Mouse (Mus musculus) kidney, postnatal 0 days (tissue): ENCODE data around the gene Glycam1. TPM values are rescaled to one million over a fixed set of nuclear protein-coding genes. Genes with fewer than 3 reads are reported as not detected.

Experiments used
- ATAC-seq: fragments of 200-750 bp; cut with Nextera tagmentation; replicated peaks from 2 replicates; pipeline ENCODE4 v1.8.0; 2017; ENCODE audit warnings: low read depth, moderate number of reproducible peaks, moderate TSS enrichment, moderate library complexity; ENCODE audit not compliant: low FRiP score
- DNase-seq: peaks from one replicate; pipeline ENCODE4 v3.0.0-alpha.2; 2016; ENCODE audit warnings: low spot score
- H3K27ac ChIP-seq: fragments of 300-500 bp; sonication (generic); 2 replicates; pipeline ENCODE4 v1.5.1; 2014; ENCODE audit warnings: mild to moderate bottlenecking
- H3K27me3 ChIP-seq: fragments of 300-500 bp; sonication (generic); 2 replicates; pipeline ENCODE4 v1.6.1; 2014; ENCODE audit warnings: low read length, mixed read lengths; ENCODE audit not compliant: insufficient read depth
- H3K36me3 ChIP-seq: fragments of 300-500 bp; sonication (generic); 2 replicates; pipeline ENCODE4 v1.6.1; 2014; ENCODE audit warnings: low read length, mixed read lengths; ENCODE audit not compliant: insufficient read depth
- H3K4me1 ChIP-seq: fragments of 300-500 bp; sonication (generic); replicated peaks from 2 replicates; pipeline ENCODE4 v1.6.1; 2014; ENCODE audit warnings: antibody characterized with exemption, low read length, mixed read lengths; ENCODE audit not compliant: insufficient read depth
- H3K4me2 ChIP-seq: fragments of 300-500 bp; sonication (generic); 2 replicates; pipeline ENCODE4 v1.6.1; 2014; ENCODE audit warnings: mild to moderate bottlenecking, low read length, moderate library complexity, mixed read lengths
- H3K4me3 ChIP-seq: fragments of 300-500 bp; sonication (generic); replicated peaks from 2 replicates; pipeline ENCODE4 v1.5.1; 2014; ENCODE audit warnings: low read depth, low read length
- H3K9ac ChIP-seq: fragments of 300-500 bp; sonication (generic); 2 replicates; pipeline ENCODE4 v1.6.1; 2014; ENCODE audit warnings: low read depth, low read length
- H3K9me3 ChIP-seq: fragments of 300-500 bp; sonication (generic); replicated peaks from 2 replicates; pipeline ENCODE4 v1.6.1; 2016; ENCODE audit warnings: low read length, inconsistent platforms, mixed read lengths
- CTCF ChIP-seq: IDR thresholded peaks from 2 replicates; pipeline ENCODE4 v1.5.1; 2016; ENCODE audit warnings: antibody characterized with exemption, low read depth, mild to moderate bottlenecking, moderate library complexity
- WGBS: fragments of 180-500 bp; shearing (Covaris S2); extraction: QIAGEN DNeasy Blood & Tissue Kit; methylation state at CpG from one replicate; pipeline ENCODE4 v1.1.7; 2014; 5-methylcytosine and 5-hydroxymethylcytosine counted together
- polyA plus RNA-seq: library from polyadenylated mRNA; unstranded; fragments of >200 nt; fragmentation: Nextera tagmentation; extraction: Ambion mirVana; gene quantifications from 2 replicates; pipeline ENCODE4 v1.2.1, GENCODE M21; 2015

The Glycam1 gene
- polyA plus RNA-seq, 1 experiment from 2014 or later, result not detected

GRCm38 (mm10) chr15:103549475-103549874, 15.4 kb downstream of the Glycam1 start:
- no peaks in the 10 kb centered on the region for H3K36me3 ChIP-seq
- WGBS, result 82% methylated on average over 1 of the region's 1 CpGs
- no peak overlapping the region for H3K27ac ChIP-seq
- no peak for DNase-seq
- no peaks in the 10 kb centered on the region for H3K27me3 ChIP-seq
- H3K4me2 ChIP-seq, result no peak overlapping the region
- H3K9me3 ChIP-seq, result no peaks in the 10 kb centered on the region
- no peak overlapping the region for H3K9ac ChIP-seq
- TF ChIP-seq CTCF, result no peak
- no peak overlapping the region for H3K4me3 ChIP-seq
- no peak for ATAC-seq
- H3K4me1 ChIP-seq, result no peaks in the 10 kb centered on the region

- no peak overlapping the region for H3K4me2 ChIP-seq
- no peaks in the 10 kb centered on the region for H3K4me1 ChIP-seq
- DNase-seq, result no peak
- H3K4me3 ChIP-seq, result no peak overlapping the region
- ATAC-seq, result no peak
- no peaks in the 10 kb centered on the region for H3K36me3 ChIP-seq
- WGBS, result 84% methylated on average over 3 of the region's 3 CpGs
- no peak overlapping the region for H3K27ac ChIP-seq
- no peak overlapping the region for H3K9ac ChIP-seq
- H3K27me3 ChIP-seq, result no peaks in the 10 kb centered on the region
- TF ChIP-seq CTCF, result peak; percentile 38; the same call in 1 of the 2 replicates
- no peaks in the 10 kb centered on the region for H3K9me3 ChIP-seq
Observed at GRCm38 (mm10) chr15:103547983-103548382, 16.9 kb downstream of the Glycam1 start.

GRCm38 (mm10) chr15:103542526-103542925, 22.4 kb downstream of the Glycam1 start:
- Histone ChIP-seq H3K9ac (no peak overlapping the region), H3K27ac (0 out of 2 replicates have a peak overlapping the region, but pooled peaks have one; percentile 25), H3K4me3 (no peak overlapping the region), H3K27me3 (no peaks in the 10 kb centered on the region), H3K4me1 (peaks cover 5% of the 10 kb centered on the region), H3K36me3 (no peaks in the 10 kb centered on the region), H3K9me3 (no peaks in the 10 kb centered on the region), H3K4me2 (no peak overlapping the region)
- no peak for TF ChIP-seq CTCF
- peak; percentile 33; the same call in 1 of the 2 replicates for ATAC-seq
- DNase-seq, result no peak

- no peaks in the 10 kb centered on the region for H3K27me3 ChIP-seq
- DNase-seq, result no peak
- 37% methylated on average over 1 of the region's 1 CpGs for WGBS
- H3K27ac ChIP-seq, result no peak overlapping the region
- H3K36me3 ChIP-seq, result no peaks in the 10 kb centered on the region
- no peak for TF ChIP-seq CTCF
- H3K9me3 ChIP-seq, result no peaks in the 10 kb centered on the region
- H3K4me2 ChIP-seq, result no peak overlapping the region
- no peak for ATAC-seq
- H3K4me3 ChIP-seq, result no peak overlapping the region
- H3K9ac ChIP-seq, result no peak overlapping the region
- peaks cover 12% of the 10 kb centered on the region for H3K4me1 ChIP-seq
Observed at GRCm38 (mm10) chr15:103540646-103541045, 24.2 kb downstream of the Glycam1 start.

- H3K4me3 ChIP-seq, result no peak overlapping the region
- H3K4me1 ChIP-seq, result peaks cover 12% of the 10 kb centered on the region
- WGBS, result 32% methylated on average over 2 of the region's 2 CpGs
- no peak for DNase-seq
- ATAC-seq, result no peak
- no peak overlapping the region; the same call in 1 of the 2 replicates for H3K4me2 ChIP-seq
- H3K9me3 ChIP-seq, result no peaks in the 10 kb centered on the region
- H3K36me3 ChIP-seq, result no peaks in the 10 kb centered on the region
- TF ChIP-seq CTCF, result no peak
- no peak overlapping the region for H3K27ac ChIP-seq
- no peaks in the 10 kb centered on the region for H3K27me3 ChIP-seq
- H3K9ac ChIP-seq, result no peak overlapping the region
Observed at GRCm38 (mm10) chr15:103539259-103539658, 25.6 kb downstream of the Glycam1 start.

- under 1% methylated on average over 32 of the region's 36 CpGs for WGBS
- H3K4me2 ChIP-seq, result peak within 1 kb of the TSS; percentile 92
- no peaks in the 10 kb centered on the region for H3K27me3 ChIP-seq
- DNase-seq (peak; percentile 71), ATAC-seq (peak; percentile 71)
- H3K4me3 ChIP-seq, result peak within 1 kb of the TSS; percentile 59
- H3K27ac ChIP-seq, result peak within 1 kb of the TSS; percentile 25; the same call in 1 of the 2 replicates
- H3K36me3 ChIP-seq, result no peaks in the 10 kb centered on the region
- peaks cover 11% of the 10 kb centered on the region for H3K4me1 ChIP-seq
- H3K9me3 ChIP-seq, result no peaks in the 10 kb centered on the region
- peak within 1 kb of the TSS; percentile 65 for H3K9ac ChIP-seq
- TF ChIP-seq CTCF, result no peak
Observed at GRCm38 (mm10) chr15:103537822-103538213, 27.1 kb downstream of the Glycam1 start, which contains the start of gene Ppp1r1a. Gene Ppp1r1a, minus strand, starts transcription at chr15:103538003.
